Comparison of ENCODE assay signal across 20 mouse cellular contexts in the genomic region with DNA sequence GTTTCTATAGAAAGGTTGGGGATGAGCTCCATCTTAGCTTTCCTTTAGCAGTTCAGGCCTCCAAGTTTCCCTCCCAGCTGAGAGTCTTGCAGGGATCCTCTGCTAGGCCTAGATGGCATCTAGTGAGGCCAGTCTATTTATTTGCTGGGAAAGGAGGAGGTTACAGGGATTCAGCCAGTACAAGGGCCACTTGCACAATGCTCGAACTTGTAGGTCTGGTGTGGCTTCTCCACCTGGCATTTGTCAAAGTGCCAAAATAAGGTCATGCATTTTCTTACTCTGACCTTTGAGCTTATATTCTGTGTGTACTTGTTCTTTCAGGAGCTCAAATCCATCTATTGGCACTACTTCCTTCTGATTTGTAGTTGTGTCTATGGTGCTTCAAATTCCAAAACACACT. TPM values are rescaled to one million over a fixed set of nuclear protein-coding genes. Genes with fewer than 3 reads are reported as not detected.
A peak's percentile ranks its signal among the peaks of the same experiment; 100 is the strongest.
DNase-seq lines count a peak whose midpoint lies in the region; TF ChIP-seq lines count a peak whose summit lies in the region.
"Not testable (repeated sequence)": the region's sequence is repeated elsewhere in the genome, so short reads cannot be mapped to it uniquely, and the experiment has no call there.
"Had no signal": no experiment of that assay in that cellular context is flagged by ENCODE, and none has a peak within 500 bp of the region (broad histone marks: within the 10 kb centered on the region; RNA-seq: fewer than 3 reads in every experiment).

A gene (minus strand): TSS at position 110 of the 400 bp plus-strand sequence.

- H3K36me3 ChIP-seq in kidney, adult 2 months (ENCODE audit: control insufficient read depth, insufficient read depth, low read length); small intestine, adult 2 months (ENCODE audit: control insufficient read depth, insufficient read depth, low read length): not testable (repeated sequence)
- H3K36me3 ChIP-seq in liver, adult 2 months (ENCODE audit: control insufficient read depth, insufficient read depth, low read length) = peaks cover 14% of the 10 kb centered on the region

- not testable (repeated sequence) for H3K79me2 ChIP-seq in liver, adult 2 months (ENCODE audit: control insufficient read depth, insufficient read depth, low read length)

- H3K27me3 ChIP-seq in kidney, adult 2 months (replicated peaks; ENCODE audit: control insufficient read depth, insufficient read depth, low read length); liver, adult 2 months (ENCODE audit: control insufficient read depth, insufficient read depth, low read length); small intestine, adult 2 months (ENCODE audit: control insufficient read depth, insufficient read depth, low read length): not testable (repeated sequence)

- H3K4me1 ChIP-seq in kidney, adult 2 months (ENCODE audit: control insufficient read depth, insufficient read depth, low read length); small intestine, adult 2 months (ENCODE audit: control insufficient read depth, insufficient read depth, insufficient read length, low read length): not testable (repeated sequence)
- peaks cover 10% of the 10 kb centered on the region; the same call in 1 of the 2 replicates for H3K4me1 ChIP-seq in liver, adult 2 months (ENCODE audit: control insufficient read depth, insufficient read depth, low read length)

- H3K4me3 ChIP-seq in kidney, adult 2 months (ENCODE audit: insufficient read depth, low read depth, low read length); small intestine, adult 2 months (ENCODE audit: low read depth, low read length): not testable (repeated sequence)
- H3K4me3 ChIP-seq in liver, adult 2 months (ENCODE audit: insufficient read depth, low read depth, low read length) = peak within 1 kb of the TSS; percentile 50

- not testable (repeated sequence) for TF ChIP-seq CTCF in kidney, adult 2 months (conservative IDR thresholded peaks at IDR 0.05; ENCODE audit: insufficient read depth, insufficient read length, low read depth, low read length); liver, adult 2 months (IDR thresholded peaks at IDR 0.05; ENCODE audit: low read depth, low read length); small intestine, adult 2 months (IDR thresholded peaks at IDR 0.05; ENCODE audit: extremely low read depth, insufficient read length, insufficient replicate concordance, low read depth, low read length)

- H3K9ac ChIP-seq in liver, adult 2 months (ENCODE audit: low read depth, low read length) = peak within 1 kb of the TSS; percentile 76

- not testable (repeated sequence) for H3K27ac ChIP-seq in kidney, adult 2 months (ENCODE audit: insufficient read depth, low read depth, low read length)
- H3K27ac ChIP-seq in liver, adult 2 months (replicated peaks; ENCODE audit: insufficient read depth, low read depth, low read length) = peak within 1 kb of the TSS; percentile 81
- peak within 1 kb of the TSS; percentile 96 for H3K27ac ChIP-seq in small intestine, adult 2 months (ENCODE audit: insufficient read depth, low read depth, low read length)

- TF ChIP-seq POLR2A in kidney, adult 2 months (IDR thresholded peaks at IDR 0.05; ENCODE audit: low read depth, low read length); small intestine, adult 2 months (IDR thresholded peaks at IDR 0.05; ENCODE audit: low read depth, low read length): not testable (repeated sequence)
- TF ChIP-seq POLR2A in liver, adult 2 months (IDR thresholded peaks at IDR 0.05; ENCODE audit: extremely low read depth, insufficient read depth, low read length) = peak; percentile 61; the same call in 1 of the 2 replicates

- DNase-seq in adrenal gland, postnatal 14 days = not testable (repeated sequence)
- DNase-seq in gonadal fat pad, adult 2 months (ENCODE audit: low read depth) = peak; percentile 3
- DNase-seq in kidney, adult 2 months = peak; percentile 41
- peak; percentile 1 to 3 for DNase-seq in kidney, postnatal 36 days
- peak; percentile 100 for DNase-seq in liver, adult 2 months (ENCODE audit: extremely low read depth, low read depth, low spot score)

- WGBS in kidney, adult 2 months = 42% methylated on average over 1 of the region's 1 CpGs
- WGBS in liver, adult 2 months = 17% methylated on average over 1 of the region's 1 CpGs
- WGBS in small intestine, adult 2 months = 13% methylated on average over 1 of the region's 1 CpGs

RNA-seq across cellular contexts. Expression of the gene that starts here (rescaled TPM):
- total RNA-seq in adrenal gland, postnatal 14 days (2021) = 3.2 and 22.3 TPM in 2 replicates
- 0.10 TPM in 1 of 2 replicates, not detected in the other for polyA plus RNA-seq in gonadal fat pad, adult 2 months (2012; rRNA removed)
- not detected in 2 replicates for polyA plus RNA-seq in kidney, adult 2 months (2012; rRNA removed)
- total RNA-seq in liver, adult 2 months (2014; rRNA removed) = 870 and 1,067 TPM in 2 replicates
- 112 and 118 TPM in 2 replicates for polyA plus RNA-seq in liver, adult 2 months (2012; rRNA removed)
- polyA plus RNA-seq in small intestine, adult 2 months (2012; rRNA removed) = 5.2 and 8.3 TPM in 2 replicates
- total RNA-seq: adrenal gland, postnatal 25 days; common myeloid progenitor, adult 5-6 weeks; ES-E14; forebrain, postnatal 0 days; MEL had no signal
- polyA plus RNA-seq: brain, embryonic 14.5 days; C2C12; embryonic facial prominence, embryonic 11.5 days; embryonic facial prominence, embryonic 13.5 days; embryonic facial prominence, embryonic 15.5 days; erythroblast, embryonic 14.5 days; forebrain, embryonic 11.5 days; forebrain, embryonic 13.5 days; forebrain, embryonic 15.5 days; forebrain, postnatal 0 days had no signal

Comparison
In these comparisons a context has a peak if more than half of its experiments do, and no peak if none do; other contexts are left out.
1. RNA of the gene that starts here (total RNA-seq): 870 to 1,067 TPM in liver, adult 2 months; 3.2 to 22.3 TPM in adrenal gland, postnatal 14 days; every median in the first group is over 10 times any median in the second.
2. RNA of the gene that starts here (polyA plus RNA-seq): 112 to 118 TPM in liver, adult 2 months; 5.2 to 8.3 TPM in small intestine, adult 2 months, 0.10 TPM in gonadal fat pad, adult 2 months and not detected in kidney, adult 2 months; every median in the first group is over 10 times any median in the second.
3. Peak in DNase-seq in gonadal fat pad, adult 2 months; RNA of the gene not detected or under 1 TPM.
4. Peak in DNase-seq in kidney, adult 2 months; RNA of the gene not detected or under 1 TPM.